Mouse (Mus musculus): Measurements from ENCODE around the gene Exosc5.
A peak's percentile ranks its signal among the peaks of the same experiment; 100 is the strongest.

The Exosc5 gene

GRCm38 (mm10) chr7:25658657-25659472, at the start of gene Exosc5, which contains the start of gene Bckdha:
TSS of gene Exosc5 (plus strand) at chr7:25659164.
TSS of gene Bckdha (minus strand) at chr7:25658981.
- peak; percentile 98 for DNase-seq

- DNase-seq: no peak
Measured at GRCm38 (mm10) chr7:25610056-25610455, 48.9 kb upstream of the Exosc5 start.

- no peak for DNase-seq
Measured at GRCm38 (mm10) chr7:25611501-25611900, 47.5 kb upstream of the Exosc5 start.

- no peak for DNase-seq
Measured at GRCm38 (mm10) chr7:25614086-25614485, 44.9 kb upstream of the Exosc5 start.

- no peak for DNase-seq
Measured at GRCm38 (mm10) chr7:25614831-25615705, 43.9 kb upstream of the Exosc5 start.

GRCm38 (mm10) chr7:25615706-25616011, 43.3 kb upstream of the Exosc5 start, which contains the start of gene Erich4:
TSS of gene Erich4 (minus strand) at chr7:25615892.
- no peak for DNase-seq

GRCm38 (mm10) chr7:25617376-25618160, 41.4 kb upstream of the Exosc5 start:
- DNase-seq: no peak

GRCm38 (mm10) chr7:25618865-25619721, 39.9 kb upstream of the Exosc5 start, which contains the start of gene Dmac2:
TSS of gene Dmac2 (plus strand) at chr7:25619414.
- DNase-seq: peak; percentile 94

- DNase-seq: no peak
Measured at GRCm38 (mm10) chr7:25619722-25619991, 39.3 kb upstream of the Exosc5 start.

- DNase-seq: no peak
Measured at GRCm38 (mm10) chr7:25620101-25620500, 38.9 kb upstream of the Exosc5 start.

GRCm38 (mm10) chr7:25620751-25621150, 38.2 kb upstream of the Exosc5 start:
- no peak for DNase-seq

GRCm38 (mm10) chr7:25623857-25624370, 35.0 kb upstream of the Exosc5 start:
- DNase-seq: no peak

- DNase-seq: no peak
Measured at GRCm38 (mm10) chr7:25624851-25625250, 34.1 kb upstream of the Exosc5 start.

- no peak for DNase-seq
Measured at GRCm38 (mm10) chr7:25625594-25626250, 33.2 kb upstream of the Exosc5 start.

GRCm38 (mm10) chr7:25626509-25627430, 32.2 kb upstream of the Exosc5 start, which contains the start of gene B3gnt8:
TSS of gene B3gnt8 (plus strand) at chr7:25626654.
- no peak for DNase-seq

- DNase-seq: no peak
Measured at GRCm38 (mm10) chr7:25627431-25628322, 31.3 kb upstream of the Exosc5 start.

- DNase-seq: no peak
Measured at GRCm38 (mm10) chr7:25628323-25628620, 30.7 kb upstream of the Exosc5 start.

GRCm38 (mm10) chr7:25632679-25633078, 26.3 kb upstream of the Exosc5 start:
- DNase-seq: no peak

GRCm38 (mm10) chr7:25636373-25636772, 22.6 kb upstream of the Exosc5 start:
- DNase-seq: no peak

Measured in right cerebral cortex, postnatal 14 days (tissue).